Mouse (Mus musculus): ENCODE measurements at regions not wholly inside any gene's neighbourhood (a gene's known extent, or its start where the extent isn't known, plus 50 kb on each side); places are given as distances from the start of the nearest gene placed in this dataset.

DNA sequence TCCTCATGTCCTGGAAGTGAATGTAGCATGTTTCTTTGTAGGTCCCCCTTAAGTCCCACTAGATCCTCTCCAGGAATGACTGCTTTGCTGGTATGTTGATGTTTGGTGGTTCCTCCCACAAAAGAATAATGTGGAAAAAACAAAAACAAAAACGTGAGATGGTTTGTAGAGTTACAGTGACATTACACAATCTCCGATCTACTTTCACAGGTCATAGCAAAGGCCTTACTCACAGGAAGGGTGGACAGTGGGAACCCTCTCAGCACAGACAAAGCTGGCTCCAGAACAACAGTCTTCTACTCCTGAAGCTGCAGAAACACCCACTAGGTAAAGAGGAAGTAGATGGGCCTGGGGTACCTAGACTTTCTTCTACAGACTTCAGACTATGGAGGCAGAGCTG, 122.2 kb downstream of the Cog6 start:
- H3K4me1 ChIP-seq, result no peaks in the 10 kb centered on the region
- no peaks in the 10 kb centered on the region for H3K36me3 ChIP-seq
- H3K9me3 ChIP-seq (replicated peaks), result no peaks in the 10 kb centered on the region
- WGBS (ENCODE audit: insufficient replicate concordance), result 55% methylated on average over 2 of the region's 2 CpGs
- H3K4me2 ChIP-seq, result no peak overlapping the region
- no peak overlapping the region for H3K27ac ChIP-seq
- H3K9ac ChIP-seq, result no peak overlapping the region
- ATAC-seq, result no peak
- no peak overlapping the region for H3K4me3 ChIP-seq
- no peaks in the 10 kb centered on the region for H3K27me3 ChIP-seq (replicated peaks)

DNA sequence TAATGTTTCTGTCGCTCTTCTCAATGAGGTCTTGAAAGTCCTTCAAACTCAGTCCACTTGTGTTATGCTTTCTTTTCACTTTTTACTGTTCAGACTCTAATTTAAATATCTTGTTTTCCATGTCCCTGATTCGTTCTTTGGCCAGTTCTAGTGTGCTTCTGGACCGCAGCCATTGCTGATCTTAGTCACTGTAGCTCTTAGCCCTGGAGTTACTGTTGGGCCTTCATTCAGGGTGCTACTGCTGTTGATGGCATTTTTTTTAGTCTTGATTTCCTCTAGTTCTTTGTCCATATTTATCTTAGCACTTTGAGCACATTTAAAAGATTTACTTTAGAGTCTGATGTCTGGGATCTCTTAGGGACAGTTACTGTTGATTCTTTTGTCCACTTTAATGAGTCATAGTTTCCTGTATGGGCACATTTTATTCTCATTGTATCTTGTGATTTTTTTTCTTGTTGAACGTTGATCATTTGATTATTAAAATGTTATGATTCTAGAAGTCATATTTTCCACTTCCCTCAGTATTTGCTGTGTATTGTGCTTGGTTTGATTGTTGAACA, 127.8 kb downstream of the Cog6 start:
- H3K27ac ChIP-seq, result no peak overlapping the region
- H3K27me3 ChIP-seq (replicated peaks), result no peaks in the 10 kb centered on the region
- WGBS (ENCODE audit: insufficient replicate concordance), result 59% methylated on average over 4 of the region's 4 CpGs
- no peaks in the 10 kb centered on the region for H3K36me3 ChIP-seq
- H3K9ac ChIP-seq, result no peak overlapping the region
- no peak overlapping the region for H3K4me3 ChIP-seq
- H3K4me2 ChIP-seq, result no peak overlapping the region
- no peaks in the 10 kb centered on the region for H3K9me3 ChIP-seq (replicated peaks)
- no peaks in the 10 kb centered on the region for H3K4me1 ChIP-seq
- no peak for ATAC-seq

DNA sequence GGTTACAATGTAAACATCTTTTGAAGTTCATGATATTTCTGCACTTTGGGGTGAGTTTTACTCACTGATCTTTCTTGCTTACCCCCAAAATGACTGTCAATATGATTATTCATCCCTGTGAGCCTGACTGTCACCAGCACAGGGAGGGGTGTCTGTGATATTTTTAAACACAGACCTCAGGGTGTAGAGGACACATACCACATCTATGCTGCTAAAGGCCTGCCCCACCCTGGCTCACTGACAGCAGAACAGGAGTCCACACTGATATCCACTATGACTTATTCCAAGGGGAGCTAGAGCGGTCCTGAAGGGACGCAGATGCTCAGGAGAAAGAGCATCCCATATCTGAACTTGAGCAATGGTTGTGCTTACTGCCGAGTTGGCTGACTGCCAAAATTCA, 135.1 kb downstream of the Cog6 start:
- H3K9ac ChIP-seq, result no peak overlapping the region
- no peak overlapping the region for H3K4me2 ChIP-seq
- no peaks in the 10 kb centered on the region for H3K4me1 ChIP-seq
- WGBS (ENCODE audit: insufficient replicate concordance), result 64% methylated on average over 3 of the region's 3 CpGs
- H3K4me3 ChIP-seq, result no peak overlapping the region
- no peaks in the 10 kb centered on the region for H3K27me3 ChIP-seq (replicated peaks)
- H3K27ac ChIP-seq, result no peak overlapping the region
- H3K36me3 ChIP-seq, result no peaks in the 10 kb centered on the region
- H3K9me3 ChIP-seq (replicated peaks), result no peaks in the 10 kb centered on the region
- no peak for ATAC-seq

DNA sequence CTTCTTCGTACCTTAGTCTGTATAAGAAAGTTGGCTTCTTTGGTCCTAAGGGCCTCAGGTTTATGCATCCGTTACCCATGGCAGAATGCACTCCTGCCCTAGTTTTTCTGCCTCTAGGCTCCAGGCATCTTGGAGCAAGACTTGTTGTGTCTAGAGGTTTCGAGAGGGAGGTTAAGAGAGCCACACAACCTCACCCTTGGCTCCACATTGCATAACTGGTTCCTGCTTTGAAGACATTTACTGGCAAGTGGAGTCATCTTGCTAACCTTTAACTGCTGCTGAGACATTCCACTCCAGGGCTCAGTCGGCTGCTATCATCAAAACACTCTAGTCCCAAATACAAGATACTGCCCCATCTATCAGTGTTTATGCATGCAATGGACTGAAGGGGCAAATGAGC, 135.9 kb downstream of the Cog6 start:
- 59% methylated on average over 4 of the region's 4 CpGs for WGBS (ENCODE audit: insufficient replicate concordance)

DNA sequence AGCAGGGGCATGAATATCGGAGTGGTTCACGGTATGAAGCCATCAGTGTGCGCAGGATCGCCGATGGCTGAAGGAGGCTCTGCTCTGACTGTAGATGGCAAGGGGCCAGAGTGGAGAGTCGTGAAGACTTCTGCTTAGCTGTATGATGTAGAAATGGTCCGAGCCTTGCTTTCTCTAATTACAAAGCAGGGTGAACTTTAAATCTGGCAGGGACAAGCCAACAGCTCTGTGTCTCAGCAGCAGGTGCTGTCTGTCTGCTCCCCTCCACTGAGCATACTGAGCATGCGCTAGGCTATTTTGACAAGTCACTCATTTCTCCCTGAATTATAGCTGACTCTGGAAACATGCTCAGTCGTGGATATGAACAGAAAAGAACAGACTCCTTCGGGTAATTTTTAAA, 137.3 kb downstream of the Cog6 start:
- H3K9me3 ChIP-seq (replicated peaks), result no peaks in the 10 kb centered on the region
- no peaks in the 10 kb centered on the region for H3K27me3 ChIP-seq (replicated peaks)
- no peak for ATAC-seq
- no peak overlapping the region for H3K9ac ChIP-seq
- H3K27ac ChIP-seq, result no peak overlapping the region
- WGBS (ENCODE audit: insufficient replicate concordance), result 69% methylated on average over 10 of the region's 10 CpGs
- no peaks in the 10 kb centered on the region for H3K36me3 ChIP-seq
- no peak overlapping the region for H3K4me2 ChIP-seq
- H3K4me1 ChIP-seq, result no peaks in the 10 kb centered on the region
- H3K4me3 ChIP-seq, result no peak overlapping the region

More for the DNA sequence above, 135.9 kb downstream of the Cog6 start:
- H3K4me3 ChIP-seq, result no peak overlapping the region
- H3K4me2 ChIP-seq, result no peak overlapping the region
- H3K9me3 ChIP-seq (replicated peaks), result no peaks in the 10 kb centered on the region
- no peak for ATAC-seq
- H3K27me3 ChIP-seq (replicated peaks), result no peaks in the 10 kb centered on the region
- H3K36me3 ChIP-seq, result no peaks in the 10 kb centered on the region
- H3K4me1 ChIP-seq, result no peaks in the 10 kb centered on the region
- no peak overlapping the region for H3K27ac ChIP-seq
- H3K9ac ChIP-seq, result no peak overlapping the region

DNA sequence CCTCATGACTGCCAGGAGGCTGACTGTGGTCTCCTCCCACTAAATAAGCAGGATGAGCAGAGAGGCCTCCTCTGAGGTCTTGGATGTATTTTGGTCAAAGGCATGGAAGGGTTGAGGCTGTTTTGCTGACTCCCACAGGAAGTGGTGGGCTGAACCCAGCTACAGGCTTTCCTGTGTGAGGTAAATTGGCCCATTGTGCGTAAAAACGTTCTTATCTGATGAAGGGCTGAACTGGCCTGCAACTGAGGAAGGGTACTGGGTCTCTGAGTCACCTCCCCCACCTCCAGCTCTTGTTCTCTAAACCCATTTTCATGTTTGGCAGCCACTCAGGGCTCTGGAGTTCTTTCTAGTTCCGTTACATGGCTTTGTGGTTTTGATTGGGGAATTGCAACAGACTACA, 138.7 kb downstream of the Cog6 start:
- WGBS (ENCODE audit: insufficient replicate concordance), result 22% methylated on average over 3 of the region's 3 CpGs
- Histone ChIP-seq H3K9me3 (replicated peaks) (no peaks in the 10 kb centered on the region), H3K4me2 (no peak overlapping the region), H3K27me3 (replicated peaks) (no peaks in the 10 kb centered on the region), H3K4me3 (no peak overlapping the region), H3K9ac (no peak overlapping the region), H3K27ac (no peak overlapping the region), H3K4me1 (no peaks in the 10 kb centered on the region), H3K36me3 (no peaks in the 10 kb centered on the region)
- ATAC-seq, result no peak

DNA sequence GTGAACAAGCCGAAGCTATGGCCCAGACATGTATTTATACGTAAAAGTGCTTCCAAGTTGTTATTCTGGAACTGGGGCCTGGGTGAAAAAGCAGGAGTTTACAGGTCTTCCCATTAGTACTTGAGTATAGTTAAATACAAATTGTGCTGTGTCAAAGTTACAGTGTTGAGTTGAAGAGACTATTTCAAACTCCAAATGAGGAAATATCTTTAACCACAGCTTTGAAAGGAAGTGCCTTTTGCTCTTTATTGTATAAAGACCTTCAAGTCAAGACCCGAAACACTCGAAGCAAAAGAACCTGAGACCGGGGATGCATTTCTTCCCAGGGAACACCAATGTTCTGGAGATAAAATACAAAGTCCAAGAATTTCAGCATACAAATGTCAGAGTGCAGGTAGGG, 144.8 kb downstream of the Cog6 start:
- H3K9me3 ChIP-seq (replicated peaks), result no peaks in the 10 kb centered on the region
- H3K36me3 ChIP-seq, result no peaks in the 10 kb centered on the region
- H3K4me3 ChIP-seq, result no peak overlapping the region
- no peak overlapping the region for H3K27ac ChIP-seq
- no peaks in the 10 kb centered on the region for H3K4me1 ChIP-seq
- H3K4me2 ChIP-seq, result no peak overlapping the region
- WGBS (ENCODE audit: insufficient replicate concordance), result 55% methylated on average over 5 of the region's 5 CpGs
- H3K27me3 ChIP-seq (replicated peaks), result no peaks in the 10 kb centered on the region
- no peak for ATAC-seq
- no peak overlapping the region for H3K9ac ChIP-seq

DNA sequence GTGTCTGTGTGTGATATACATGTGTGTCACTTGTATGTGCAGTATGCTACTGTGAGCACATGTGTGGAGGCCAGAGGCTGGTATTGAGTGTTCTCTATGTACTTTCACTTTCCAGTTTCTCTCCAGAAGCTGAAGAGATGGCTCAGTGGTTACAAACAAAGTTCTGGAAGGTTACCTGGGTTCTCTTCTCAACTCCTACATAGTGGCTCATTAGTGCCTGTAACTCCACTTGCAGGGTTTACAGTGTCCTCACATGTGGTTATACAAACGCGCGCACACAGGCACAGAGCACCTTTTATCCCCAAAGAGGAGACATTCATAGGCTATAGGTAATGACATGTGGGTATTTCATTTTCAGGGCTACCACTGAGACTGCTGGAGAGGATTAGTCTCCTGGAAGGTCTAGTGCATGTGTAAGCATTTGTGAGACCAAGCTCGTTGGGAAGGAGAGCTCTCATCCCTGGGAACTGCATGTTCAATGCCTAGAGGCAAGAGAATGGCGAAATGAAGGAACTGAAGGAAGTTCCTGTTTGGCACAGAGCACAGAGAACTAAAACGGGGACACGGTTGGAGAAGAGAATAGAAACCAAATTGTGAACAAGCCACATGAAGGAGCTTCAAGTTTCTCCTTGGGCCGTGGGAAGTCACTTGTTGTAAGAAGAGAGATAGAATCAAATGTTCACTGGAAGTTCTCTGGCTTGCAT, 153.7 kb downstream of the Cog6 start:
- H3K27me3 ChIP-seq (replicated peaks), result no peaks in the 10 kb centered on the region
- ATAC-seq, result no peak
- H3K4me2 ChIP-seq, result no peak overlapping the region
- H3K4me1 ChIP-seq, result no peaks in the 10 kb centered on the region
- H3K27ac ChIP-seq, result no peak overlapping the region
- no peaks in the 10 kb centered on the region for H3K36me3 ChIP-seq
- H3K9me3 ChIP-seq (replicated peaks), result no peaks in the 10 kb centered on the region
- H3K4me3 ChIP-seq, result no peak overlapping the region
- no peak overlapping the region for H3K9ac ChIP-seq
- WGBS (ENCODE audit: insufficient replicate concordance), result 53% methylated on average over 8 of the region's 8 CpGs

DNA sequence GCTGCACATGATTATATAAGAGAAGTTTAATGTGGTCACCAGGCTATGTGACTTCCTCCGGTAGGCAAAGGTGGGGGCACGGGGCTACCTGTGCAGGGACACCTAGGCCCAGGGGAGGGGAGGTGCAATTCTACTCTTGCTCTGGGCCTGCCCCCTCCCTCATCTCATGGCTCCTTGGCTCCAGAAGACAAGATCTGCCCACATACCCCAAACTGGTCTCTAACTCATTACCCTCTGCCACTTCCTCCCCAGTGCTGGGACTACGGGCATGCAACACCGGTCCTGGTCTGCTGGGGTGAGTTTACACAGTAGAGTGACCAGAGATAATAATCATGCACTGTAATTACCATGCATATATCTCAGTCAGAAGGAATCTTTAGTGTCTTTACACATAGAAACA, 155.0 kb downstream of the Cog6 start:
- no peak overlapping the region for H3K9ac ChIP-seq
- H3K4me3 ChIP-seq, result no peak overlapping the region
- no peaks in the 10 kb centered on the region for H3K36me3 ChIP-seq
- no peak overlapping the region for H3K27ac ChIP-seq
- no peak for ATAC-seq
- H3K4me1 ChIP-seq, result no peaks in the 10 kb centered on the region
- no peaks in the 10 kb centered on the region for H3K27me3 ChIP-seq (replicated peaks)
- H3K9me3 ChIP-seq (replicated peaks), result no peaks in the 10 kb centered on the region
- H3K4me2 ChIP-seq, result no peak overlapping the region
- WGBS (ENCODE audit: insufficient replicate concordance), result 84% methylated on average over 4 of the region's 4 CpGs

DNA sequence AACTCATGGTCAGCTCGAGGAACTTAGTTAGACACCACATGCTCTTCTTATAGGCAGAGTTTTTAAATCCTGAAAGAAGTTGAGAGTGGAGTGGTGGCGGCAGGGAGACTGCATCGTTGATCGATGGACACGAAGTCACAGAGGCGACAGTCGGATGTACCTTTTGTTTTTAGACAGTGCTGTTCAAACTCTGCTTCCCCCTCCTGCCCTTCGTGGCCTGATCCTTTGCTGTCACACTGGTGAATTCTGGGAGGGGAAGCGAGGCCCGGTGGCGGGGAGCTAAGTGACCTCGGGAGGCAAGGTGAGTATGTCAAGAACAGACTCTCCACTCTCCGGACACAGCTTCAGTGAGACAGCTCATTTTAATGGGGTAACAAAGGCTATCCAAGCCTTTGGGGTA, 155.5 kb downstream of the Cog6 start:
- ATAC-seq, result no peak
- H3K27ac ChIP-seq, result no peak overlapping the region
- H3K9me3 ChIP-seq (replicated peaks), result no peaks in the 10 kb centered on the region
- no peak overlapping the region for H3K9ac ChIP-seq
- H3K36me3 ChIP-seq, result no peaks in the 10 kb centered on the region
- H3K4me3 ChIP-seq, result no peak overlapping the region
- H3K27me3 ChIP-seq (replicated peaks), result no peaks in the 10 kb centered on the region
- H3K4me2 ChIP-seq, result no peak overlapping the region
- WGBS (ENCODE audit: insufficient replicate concordance), result 79% methylated on average over 13 of the region's 13 CpGs
- no peaks in the 10 kb centered on the region for H3K4me1 ChIP-seq

DNA sequence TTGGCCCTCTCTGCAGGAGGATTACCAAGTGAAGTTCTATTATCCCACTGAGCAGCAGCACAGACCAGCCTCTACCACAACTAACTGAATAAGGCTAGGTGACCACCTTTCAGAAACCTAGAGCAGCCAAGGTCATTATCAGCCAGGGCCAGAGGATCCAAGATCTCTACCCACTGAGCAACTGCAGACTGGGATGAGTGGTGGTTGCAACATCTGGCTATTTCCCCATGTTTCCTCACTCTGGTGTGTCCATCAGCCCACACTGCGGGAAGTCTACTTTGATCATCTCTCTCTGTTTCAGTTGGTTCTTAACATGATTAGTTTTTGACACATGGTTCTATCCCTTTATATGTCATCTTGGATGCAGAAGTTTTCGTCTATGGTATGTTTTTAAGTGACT, 157.2 kb downstream of the Cog6 start:
- Histone ChIP-seq H3K27ac (no peak overlapping the region), H3K36me3 (no peaks in the 10 kb centered on the region), H3K9ac (no peak overlapping the region), H3K4me3 (no peak overlapping the region), H3K9me3 (replicated peaks) (no peaks in the 10 kb centered on the region), H3K4me1 (no peaks in the 10 kb centered on the region), H3K4me2 (no peak overlapping the region), H3K27me3 (replicated peaks) (no peaks in the 10 kb centered on the region)
- ATAC-seq, result no peak
- WGBS (ENCODE audit: insufficient replicate concordance), result 66% methylated on average over 2 of the region's 2 CpGs

DNA sequence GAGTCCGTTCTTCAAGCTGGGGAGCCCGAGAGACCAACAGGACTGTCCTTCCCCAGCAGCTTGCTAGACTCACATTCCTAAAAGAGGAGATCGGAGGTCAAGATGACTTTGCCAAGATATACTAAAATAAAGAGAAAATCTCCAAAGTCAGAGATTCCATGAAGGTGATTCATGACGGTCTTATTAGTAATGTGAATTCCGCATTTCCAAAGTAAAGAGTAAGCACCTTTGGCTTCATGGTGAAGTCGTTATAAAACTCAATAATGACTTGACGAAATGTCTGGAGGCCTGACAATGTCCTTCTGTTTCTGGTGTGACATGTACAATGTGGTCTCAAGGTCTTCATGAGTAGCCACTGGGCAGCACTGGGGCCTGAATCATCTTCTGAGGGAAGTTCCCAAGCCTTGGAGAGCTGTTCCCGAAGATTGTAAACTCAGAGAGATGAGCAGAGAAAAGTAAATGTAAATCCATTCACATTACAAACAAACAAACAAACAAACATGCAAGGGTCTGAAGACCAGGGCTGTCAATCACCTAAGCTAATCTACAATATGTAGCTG, 157.7 kb downstream of the Cog6 start:
- Histone ChIP-seq H3K36me3 (no peaks in the 10 kb centered on the region), H3K4me3 (no peak overlapping the region), H3K9me3 (replicated peaks) (no peaks in the 10 kb centered on the region), H3K27ac (no peak overlapping the region), H3K4me1 (no peaks in the 10 kb centered on the region), H3K4me2 (no peak overlapping the region), H3K27me3 (replicated peaks) (no peaks in the 10 kb centered on the region), H3K9ac (no peak overlapping the region)
- ATAC-seq, result no peak
- 76% methylated on average over 8 of the region's 8 CpGs for WGBS (ENCODE audit: insufficient replicate concordance)

DNA sequence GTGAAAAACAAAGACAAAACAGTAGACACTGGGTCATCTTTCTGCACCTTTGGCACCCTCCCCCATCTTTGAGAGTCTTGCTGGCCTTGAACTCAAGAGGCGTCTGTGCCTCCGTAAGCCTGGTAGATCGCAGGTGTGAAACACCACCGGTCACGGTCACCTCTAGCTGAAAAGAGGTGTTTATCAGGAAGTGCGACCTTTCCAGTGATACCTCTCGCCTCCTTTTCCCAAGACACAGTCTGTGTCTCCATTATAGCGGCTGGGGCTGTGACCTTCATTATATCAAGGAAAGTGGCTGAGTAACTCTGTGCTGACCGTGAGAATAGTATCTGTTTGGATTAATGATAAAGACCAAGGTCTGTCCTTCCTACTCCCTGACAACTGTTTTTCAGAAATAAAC, 158.8 kb downstream of the Cog6 start:
- no peak overlapping the region for H3K4me2 ChIP-seq
- H3K4me3 ChIP-seq, result no peak overlapping the region
- H3K27me3 ChIP-seq (replicated peaks), result no peaks in the 10 kb centered on the region
- no peaks in the 10 kb centered on the region for H3K4me1 ChIP-seq
- no peak for ATAC-seq
- 72% methylated on average over 9 of the region's 9 CpGs for WGBS (ENCODE audit: insufficient replicate concordance)
- no peak overlapping the region for H3K9ac ChIP-seq
- no peak overlapping the region for H3K27ac ChIP-seq
- H3K36me3 ChIP-seq, result no peaks in the 10 kb centered on the region
- no peaks in the 10 kb centered on the region for H3K9me3 ChIP-seq (replicated peaks)

Data from liver, embryonic 12.5 days (tissue).